Mouse (Mus musculus) forebrain, embryonic 13.5 days (tissue): Measurements from ENCODE around the gene Sos2. TPM values are rescaled to one million over a fixed set of nuclear protein-coding genes. Genes with fewer than 3 reads are reported as not detected.
A peak's percentile ranks its signal among the peaks of the same experiment; 100 is the strongest.
"Not testable (repeated sequence)": the region's sequence is repeated elsewhere in the genome, so short reads cannot be mapped to it uniquely, and the experiment has no call there.

Experiments
- ATAC-seq: fragments of 200-750 bp; cut with Nextera tagmentation; 2 replicates; pipeline ENCODE4 v1.8.0; 2017
- H3K27ac ChIP-seq: fragments of 300-500 bp; sonication (generic); 2 replicates; pipeline ENCODE4 v1.5.1; 2015; ENCODE audit warnings: inconsistent platforms, mild to moderate bottlenecking, moderate library complexity
- H3K27me3 ChIP-seq: fragments of 300-500 bp; sonication (generic); 2 replicates; pipeline ENCODE4 v1.6.1; 2015; ENCODE audit warnings: mild to moderate bottlenecking, inconsistent platforms
- H3K36me3 ChIP-seq: fragments of 300-500 bp; sonication (generic); 2 replicates; pipeline ENCODE4 v1.6.1; 2015; ENCODE audit warnings: mild to moderate bottlenecking, inconsistent platforms; ENCODE audit not compliant: poor library complexity, severe bottlenecking
- H3K4me1 ChIP-seq: fragments of 300-500 bp; sonication (generic); 2 replicates; pipeline ENCODE4 v1.6.1; 2015; ENCODE audit warnings: inconsistent platforms
- H3K4me2 ChIP-seq: fragments of 300-500 bp; sonication (generic); 2 replicates; pipeline ENCODE4 v1.6.1; 2015; ENCODE audit warnings: inconsistent platforms, mild to moderate bottlenecking, moderate library complexity
- H3K4me3 ChIP-seq: fragments of 300-500 bp; sonication (generic); 2 replicates; pipeline ENCODE4 v1.5.1; 2015; ENCODE audit warnings: mild to moderate bottlenecking, inconsistent platforms
- H3K9ac ChIP-seq: fragments of 300-500 bp; sonication (generic); 2 replicates; pipeline ENCODE4 v1.6.1; 2015; ENCODE audit warnings: mild to moderate bottlenecking, inconsistent platforms
- H3K9me3 ChIP-seq: fragments of 300-500 bp; sonication (generic); replicated peaks from 2 replicates; pipeline ENCODE4 v1.6.1; 2016; ENCODE audit warnings: inconsistent platforms
- whole genome bisulfite sequencing: fragments of 180-500 bp; shearing (Covaris S2); methylation state at CpG from one replicate; pipeline ENCODE4 v1.1.7; 2015; 5-methylcytosine and 5-hydroxymethylcytosine counted together
- polyA plus RNA-seq: library from polyadenylated mRNA; unstranded; fragments of >200 nt; fragmentation: Nextera tagmentation; extraction: Ambion mirVana; gene quantifications from 2 replicates; pipeline ENCODE4 v1.2.1, GENCODE M21; 2015

The Sos2 gene
- polyA plus RNA-seq, 1 experiment from 2014 or later, result 9.9 TPM

- Histone ChIP-seq H3K4me1 (no peaks in the 10 kb centered on the region), H3K27ac (no peak overlapping the region), H3K36me3 (peaks cover 4% of the 10 kb centered on the region; the same call in 1 of the 2 replicates), H3K9me3 (peaks cover 5% of the 10 kb centered on the region), H3K4me2 (no peak overlapping the region), H3K4me3 (no peak overlapping the region), H3K9ac (no peak overlapping the region), H3K27me3 (no peaks in the 10 kb centered on the region)
- ATAC-seq, result no peak
- 96% methylated on average over 5 of the region's 5 CpGs for WGBS
These were observed 14.9 kb downstream of the Sos2 start for GRCm38 (mm10) chr12:69666721-69667120.

GRCm38 (mm10) chr12:69661658-69662057, 20.0 kb downstream of the Sos2 start:
- no peaks in the 10 kb centered on the region; the same call in none of the 2 replicates for H3K9me3 ChIP-seq
- no peak overlapping the region for H3K9ac ChIP-seq
- no peak for ATAC-seq
- H3K4me2 ChIP-seq, result no peak overlapping the region
- H3K27ac ChIP-seq, result no peak overlapping the region
- H3K27me3 ChIP-seq, result no peaks in the 10 kb centered on the region
- peaks cover 4% of the 10 kb centered on the region; the same call in 1 of the 2 replicates for H3K36me3 ChIP-seq
- WGBS, result 95% methylated on average over 5 of the region's 5 CpGs
- H3K4me3 ChIP-seq, result no peak overlapping the region
- H3K4me1 ChIP-seq, result no peaks in the 10 kb centered on the region

DNA sequence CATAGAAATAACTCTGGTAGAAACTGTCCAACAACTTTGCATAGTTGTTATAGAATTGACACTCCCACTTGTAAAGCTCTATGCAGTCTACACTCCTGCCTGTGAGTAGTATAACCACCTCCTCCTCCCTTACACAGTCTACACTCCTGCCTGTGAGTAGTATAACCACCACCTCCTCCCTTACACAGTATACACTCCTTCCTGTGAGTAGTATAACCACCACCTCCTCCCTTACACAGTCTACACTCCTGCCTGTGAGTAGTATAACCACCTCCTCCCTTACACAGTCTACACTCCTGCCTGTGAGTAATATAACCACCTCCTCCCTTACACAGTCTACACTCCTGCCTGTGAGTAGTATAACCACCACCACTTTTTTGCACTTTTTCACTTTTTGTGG, 27.7 kb downstream of the Sos2 start:
- H3K36me3 ChIP-seq, result peaks cover 23% of the 10 kb centered on the region
- H3K27ac ChIP-seq, H3K27me3 ChIP-seq, H3K4me2 ChIP-seq, H3K9me3 ChIP-seq, H3K4me1 ChIP-seq, H3K9ac ChIP-seq, H3K4me3 ChIP-seq: not testable (repeated sequence)
- peak; percentile 80 for ATAC-seq

DNA sequence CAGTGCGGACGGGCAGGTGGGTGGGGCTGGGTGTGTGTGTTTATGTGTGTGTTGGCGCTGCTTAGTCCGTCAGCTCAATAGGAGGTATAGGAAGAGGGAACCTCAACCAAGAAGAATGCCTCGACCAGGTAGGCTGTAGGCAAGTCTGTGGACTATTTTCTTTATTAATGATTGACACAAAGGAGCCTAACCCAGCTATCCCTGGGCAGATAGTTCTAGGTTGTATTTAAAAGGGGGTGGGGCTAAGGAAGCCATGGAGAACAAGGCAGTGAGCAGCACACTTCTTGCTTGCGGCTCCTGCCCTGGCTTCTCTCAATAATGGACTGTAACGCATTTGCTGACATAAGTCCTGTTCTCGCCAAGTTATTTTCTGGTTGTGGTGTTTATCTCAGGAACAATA, 32.1 kb downstream of the Sos2 start:
- H3K4me1 ChIP-seq, result peaks cover 5% of the 10 kb centered on the region; the same call in 1 of the 2 replicates
- no peak overlapping the region for H3K27ac ChIP-seq
- ATAC-seq, result no peak
- peaks cover 44% of the 10 kb centered on the region for H3K36me3 ChIP-seq
- no peak overlapping the region for H3K4me3 ChIP-seq
- no peak overlapping the region for H3K9ac ChIP-seq
- WGBS, result 90% methylated on average over 8 of the region's 8 CpGs
- H3K4me2 ChIP-seq, result no peak overlapping the region
- peaks cover 4% of the 10 kb centered on the region; the same call in 1 of the 2 replicates for H3K9me3 ChIP-seq
- H3K27me3 ChIP-seq, result no peaks in the 10 kb centered on the region

- Histone ChIP-seq H3K9me3 (no peaks in the 10 kb centered on the region), H3K36me3 (peaks cover 23% of the 10 kb centered on the region), H3K4me2 (no peak overlapping the region), H3K4me1 (peaks cover 5% of the 10 kb centered on the region; the same call in 1 of the 2 replicates), H3K9ac (no peak overlapping the region), H3K4me3 (no peak overlapping the region), H3K27ac (no peak overlapping the region), H3K27me3 (no peaks in the 10 kb centered on the region)
- no peak for ATAC-seq
- 93% methylated on average over 8 of the region's 8 CpGs for WGBS
These were observed 35.6 kb downstream of the Sos2 start for GRCm38 (mm10) chr12:69645821-69646616.

GRCm38 (mm10) chr12:69644877-69645276, 36.8 kb downstream of the Sos2 start:
- H3K9me3 ChIP-seq, result no peaks in the 10 kb centered on the region
- no peak overlapping the region for H3K27ac ChIP-seq
- peaks cover 26% of the 10 kb centered on the region for H3K36me3 ChIP-seq
- H3K4me3 ChIP-seq, result no peak overlapping the region
- H3K4me2 ChIP-seq, result no peak overlapping the region
- 48% methylated on average over 3 of the region's 3 CpGs for WGBS
- H3K9ac ChIP-seq, result no peak overlapping the region
- no peaks in the 10 kb centered on the region for H3K27me3 ChIP-seq
- peaks cover 5% of the 10 kb centered on the region; the same call in 1 of the 2 replicates for H3K4me1 ChIP-seq
- ATAC-seq, result no peak

GRCm38 (mm10) chr12:69642877-69643276, 38.8 kb downstream of the Sos2 start:
- Histone ChIP-seq H3K27ac (no peak overlapping the region), H3K9ac (no peak overlapping the region), H3K27me3 (no peaks in the 10 kb centered on the region), H3K4me2 (no peak overlapping the region), H3K4me3 (no peak overlapping the region), H3K9me3 (no peaks in the 10 kb centered on the region), H3K36me3 (peaks cover 34% of the 10 kb centered on the region), H3K4me1 (peaks cover 5% of the 10 kb centered on the region; the same call in 1 of the 2 replicates)
- 89% methylated on average over 5 of the region's 5 CpGs for WGBS
- ATAC-seq, result no peak

GRCm38 (mm10) chr12:69634761-69635160, 46.9 kb downstream of the Sos2 start:
- H3K27ac ChIP-seq, result no peak overlapping the region
- ATAC-seq, result no peak
- H3K4me1 ChIP-seq, result no peaks in the 10 kb centered on the region
- H3K4me2 ChIP-seq, result no peak overlapping the region
- H3K36me3 ChIP-seq, result peaks cover 26% of the 10 kb centered on the region
- no peaks in the 10 kb centered on the region for H3K9me3 ChIP-seq
- H3K4me3 ChIP-seq, result no peak overlapping the region
- H3K9ac ChIP-seq, result no peak overlapping the region
- no peaks in the 10 kb centered on the region for H3K27me3 ChIP-seq
- 91% methylated on average over 3 of the region's 3 CpGs for WGBS

GRCm38 (mm10) chr12:69618590-69618989, 63.1 kb downstream of the Sos2 start:
- H3K4me2 ChIP-seq, H3K27me3 ChIP-seq, H3K9ac ChIP-seq, H3K27ac ChIP-seq, H3K9me3 ChIP-seq, ATAC-seq, H3K4me3 ChIP-seq, H3K4me1 ChIP-seq: not testable (repeated sequence)
- H3K36me3 ChIP-seq, result peaks cover 27% of the 10 kb centered on the region
- 92% methylated on average over 5 of the region's 5 CpGs for WGBS

DNA sequence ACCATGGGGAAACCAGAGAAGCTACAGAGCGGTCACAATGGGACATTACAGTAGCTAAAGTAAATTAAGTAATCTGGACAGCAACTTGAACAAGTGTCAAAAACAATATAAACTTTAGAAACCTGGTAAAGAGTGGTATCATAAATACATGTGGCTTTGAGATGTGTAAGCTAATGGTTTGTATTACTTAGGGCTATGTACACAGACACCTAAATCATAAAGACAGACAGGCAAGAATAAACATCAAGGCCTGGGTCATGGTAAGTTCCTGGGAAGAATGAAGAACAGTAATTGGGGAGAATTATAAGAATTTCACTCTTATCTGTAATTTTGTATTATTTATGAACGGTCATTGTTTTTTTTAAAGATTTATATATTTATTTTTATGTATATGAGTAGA, 77.3 kb downstream of the Sos2 start:
- Histone ChIP-seq H3K4me1 (no peaks in the 10 kb centered on the region), H3K9ac (no peak overlapping the region), H3K27me3 (no peaks in the 10 kb centered on the region), H3K27ac (no peak overlapping the region), H3K4me2 (no peak overlapping the region), H3K9me3 (no peaks in the 10 kb centered on the region), H3K36me3 (peaks cover 19% of the 10 kb centered on the region), H3K4me3 (no peak overlapping the region)
- WGBS, result 95% methylated on average over 2 of the region's 2 CpGs
- no peak for ATAC-seq

DNA sequence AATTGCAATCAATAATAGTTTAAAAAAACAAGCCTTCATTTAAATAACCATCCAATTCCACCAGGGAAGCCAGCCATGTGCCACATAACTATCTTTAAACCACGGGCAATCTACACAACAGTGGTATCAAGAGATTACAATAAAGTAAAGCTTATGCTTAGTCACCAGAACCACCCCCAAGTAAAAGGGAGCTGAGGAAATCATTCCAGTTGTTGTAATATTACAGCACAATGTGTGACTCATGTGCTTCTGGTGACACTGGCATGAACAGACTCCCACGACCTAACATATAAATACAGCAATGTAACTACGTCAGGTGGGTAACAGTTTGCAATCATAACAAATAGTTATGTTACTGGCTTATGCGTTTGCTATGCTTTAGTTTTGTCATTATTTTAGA, 84.2 kb downstream of the Sos2 start:
- H3K9me3 ChIP-seq, result no peaks in the 10 kb centered on the region
- H3K4me3 ChIP-seq, result no peak overlapping the region
- no peaks in the 10 kb centered on the region for H3K4me1 ChIP-seq
- no peak for ATAC-seq
- H3K27ac ChIP-seq, result no peak overlapping the region
- no peak overlapping the region for H3K9ac ChIP-seq
- no peak overlapping the region for H3K4me2 ChIP-seq
- peaks cover 17% of the 10 kb centered on the region for H3K36me3 ChIP-seq
- no peaks in the 10 kb centered on the region for H3K27me3 ChIP-seq
- 84% methylated on average over 4 of the region's 4 CpGs for WGBS

DNA sequence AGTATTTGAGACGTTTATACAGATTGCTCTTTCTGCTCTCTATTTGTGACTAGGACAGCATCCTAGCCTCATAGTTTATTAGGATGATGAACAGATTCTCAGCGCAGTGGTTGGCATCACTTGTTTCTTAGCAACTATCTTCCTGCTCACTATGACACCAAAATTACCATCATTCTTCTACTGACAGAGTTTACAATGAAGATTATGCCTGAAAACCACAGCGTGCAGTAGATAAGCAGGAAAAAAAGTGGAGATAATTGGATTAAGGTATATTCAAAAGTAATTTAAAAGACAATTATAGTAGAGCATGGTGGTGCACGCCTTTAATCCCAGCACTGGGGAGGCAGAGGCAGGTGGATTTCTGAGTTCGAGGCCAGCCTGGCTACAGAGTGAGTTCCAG, 88.5 kb downstream of the Sos2 start:
- WGBS, result 84% methylated on average over 5 of the region's 5 CpGs
- Histone ChIP-seq H3K4me1 (no peaks in the 10 kb centered on the region), H3K27me3 (no peaks in the 10 kb centered on the region), H3K27ac (no peak overlapping the region), H3K9me3 (no peaks in the 10 kb centered on the region), H3K4me2 (no peak overlapping the region), H3K4me3 (no peak overlapping the region), H3K36me3 (peaks cover 38% of the 10 kb centered on the region), H3K9ac (no peak overlapping the region)
- no peak for ATAC-seq

GRCm38 (mm10) chr12:69583270-69583629, 98.4 kb downstream of the Sos2 start:
- ATAC-seq, result peak; percentile 40
- Histone ChIP-seq H3K4me3 (peak overlapping the region; percentile 87), H3K27me3 (no peaks in the 10 kb centered on the region), H3K4me2 (peak overlapping the region; percentile 75), H3K9me3 (no peaks in the 10 kb centered on the region), H3K9ac (peak overlapping the region; percentile 88), H3K4me1 (peaks cover 25% of the 10 kb centered on the region), H3K27ac (peak overlapping the region; percentile 69; the same call in 1 of the 2 replicates), H3K36me3 (peaks cover 37% of the 10 kb centered on the region)
- WGBS, result 40% methylated on average over 5 of the region's 5 CpGs
